Mouse (Mus musculus) cerebellum, adult 8-10 months (tissue): ENCODE results near the gene Gm4724.
"Not testable (repeated sequence)": the region's sequence is repeated elsewhere in the genome, so short reads cannot be mapped to it uniquely, and the experiment has no call there.

ENCODE experiments used
- DNase-seq: peaks from one replicate; pipeline ENCODE4 v3.0.0; 2022

The Gm4724 gene

DNA sequence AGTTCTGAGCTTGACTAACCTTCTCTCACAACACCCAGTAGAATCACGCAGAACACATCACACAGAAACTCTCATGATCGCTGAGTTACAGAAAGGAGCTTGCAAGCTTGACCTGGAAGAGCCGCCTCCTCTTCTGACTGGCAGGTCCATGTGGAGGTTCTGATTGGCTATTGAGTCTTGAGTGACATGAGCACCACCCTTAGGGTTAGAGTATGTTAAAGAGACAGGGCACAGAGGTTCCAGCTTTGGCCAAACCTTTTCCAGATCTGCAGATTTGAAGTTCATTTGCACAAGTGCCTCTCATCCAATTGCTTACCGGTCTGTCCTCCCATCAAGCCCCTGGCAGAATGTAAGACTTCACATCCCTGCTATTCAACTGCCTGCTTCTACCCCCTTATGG is at the start of gene Gm4724:
Gene Gm4724, minus strand, starts transcription at position 101 of the 400 bp plus-strand sequence.
- not testable (repeated sequence) for DNase-seq

DNA sequence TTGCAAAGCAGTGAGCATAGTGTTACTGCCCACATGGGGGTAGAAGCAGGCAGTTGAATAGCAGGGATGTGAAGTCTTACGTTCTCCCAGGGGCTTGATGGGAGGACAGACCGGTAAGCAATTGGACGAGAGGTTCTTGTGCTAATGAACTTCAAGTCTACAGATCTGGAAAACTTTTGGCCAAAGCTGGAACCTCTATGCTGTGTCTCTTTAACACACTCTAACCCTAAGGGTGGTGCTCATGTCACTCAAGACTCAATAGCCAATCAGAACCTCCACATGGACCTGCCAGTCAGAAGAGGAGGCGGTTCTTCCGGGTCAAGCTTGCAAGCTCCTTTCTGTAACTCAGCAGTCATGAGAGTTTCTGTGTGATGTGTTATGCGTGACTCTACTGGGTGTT is 34.1 kb upstream of the Gm4724 start, which contains the start of gene Zfp965:
Gene Zfp965, plus strand, starts transcription at position 301 of the 400 bp plus-strand sequence.
- DNase-seq, result not testable (repeated sequence)
